Comparison of ENCODE assay signal across 8 mouse cellular contexts in the genomic region with DNA sequence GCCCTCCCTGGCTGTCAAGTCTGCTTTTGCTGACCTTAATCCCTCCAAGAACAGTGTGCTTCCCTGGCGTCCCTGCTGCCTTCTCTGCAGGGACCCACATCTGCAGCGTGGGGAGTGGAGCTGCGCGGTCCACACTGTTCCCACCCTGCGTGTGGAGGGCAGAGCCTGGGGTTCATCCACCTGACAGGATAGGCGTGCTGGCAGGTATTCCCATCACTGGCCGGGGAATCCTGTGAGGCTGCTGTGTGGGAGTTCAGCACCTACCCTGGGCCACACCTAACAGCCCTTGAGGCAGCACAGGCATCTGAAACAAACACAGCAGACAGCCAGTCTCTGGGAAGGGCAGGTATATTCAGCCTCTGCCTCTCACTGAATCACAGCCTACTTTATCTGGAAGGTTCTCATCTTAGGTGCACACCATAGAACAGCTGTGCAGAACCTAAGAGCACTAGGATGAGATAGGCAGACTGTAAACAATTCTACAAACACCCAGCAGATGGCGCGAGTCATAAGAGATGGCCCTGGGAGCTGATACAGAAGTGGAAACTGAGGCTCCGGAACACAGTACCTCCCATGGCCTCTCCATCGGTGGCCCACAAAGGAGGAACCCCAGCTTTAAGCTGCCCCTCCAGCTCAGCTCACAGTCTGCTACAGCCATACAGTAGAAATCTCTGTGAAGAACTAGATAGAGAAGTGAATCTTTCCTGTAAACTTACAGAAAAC. TPM values are rescaled to one million over a fixed set of nuclear protein-coding genes. Genes with fewer than 3 reads are reported as not detected.
DNase-seq lines count a peak whose midpoint lies in the region; ATAC-seq and TF ChIP-seq lines count a peak whose summit lies in the region.

No protein-coding gene starts in this region.

- H3K9me3 ChIP-seq in midbrain, postnatal 0 days (ENCODE audit: low read length): no peaks in the 10 kb centered on the region

- no peak overlapping the region for H3K9ac ChIP-seq in midbrain, postnatal 0 days (replicated peaks; ENCODE audit: low read length, poor library complexity, severe bottlenecking)

- 0 out of 2 replicates have a peak, but pooled peaks cover 5% of the 10 kb centered on the region for H3K36me3 ChIP-seq in midbrain, postnatal 0 days (ENCODE audit: insufficient read depth, low read length)

- no peak overlapping the region for H3K4me2 ChIP-seq in midbrain, postnatal 0 days (ENCODE audit: low read depth, low read length, poor library complexity, severe bottlenecking)

- DNase-seq in cerebellum, adult 18-20 months: peak; percentile 45 to 50
- no peak for DNase-seq in cerebellum, adult 11-12 months
- peak; percentile 31 for DNase-seq in left cerebral cortex, postnatal 4 days
- no peak for DNase-seq in left cerebral cortex, postnatal 36 days (ENCODE audit: low spot score in 2 of 2)
- peak; percentile 39 to 46 for DNase-seq in adrenal gland, postnatal 36 days
- peak; percentile 54 to 59 for DNase-seq in heart, postnatal 36 days
- DNase-seq in midbrain, postnatal 0 days (ENCODE audit: low spot score): peak; percentile 53

- H3K4me1 ChIP-seq in midbrain, postnatal 0 days (ENCODE audit: insufficient read depth, low read length): peaks cover 12% of the 10 kb centered on the region; the same call in 1 of the 2 replicates

- H3K27me3 ChIP-seq in midbrain, postnatal 0 days (ENCODE audit: insufficient read depth, low read length): no peaks in the 10 kb centered on the region

- no peak overlapping the region for H3K4me3 ChIP-seq in midbrain, postnatal 0 days (ENCODE audit: low read depth, low read length)

- TF ChIP-seq CTCF in midbrain, postnatal 0 days (IDR thresholded peaks at IDR 0.05): peak; percentile 68

- intact Hi-C loops in left cerebral cortex, postnatal 4 days (cut with DNase I): no loop called here
- intact Hi-C loops in left cerebral cortex, postnatal 36 days (cut with DNase I): loop anchor here (5.0 kb wide), 1 partner anchor 128 kb away; no protein-coding TSS in a partner anchor
- intact Hi-C loops in heart, postnatal 36 days (cut with DNase I): loop anchor here (2.0 kb wide), 2 partner anchors 100 to 130 kb away; no protein-coding TSS in a partner anchor

- 56% methylated on average over 11 of the region's 11 CpGs for WGBS in midbrain, postnatal 0 days

- H3K27ac ChIP-seq in midbrain, postnatal 0 days (ENCODE audit: low read depth, low read length): no peak overlapping the region

- ATAC-seq in midbrain, postnatal 0 days (ENCODE audit: low FRiP score): no peak
- ATAC-seq in activated CD4-positive, CD25-positive, alpha-beta regulatory T cell, adult 4 months: no peak

RNA-seq across cellular contexts. Expression of a gene that starts 3.2 kb away (rescaled TPM):
- 1 to 10 TPM; 4.7 to 7.2 TPM for total RNA-seq in left cerebral cortex, postnatal 4 days (2021)
- 1 to 10 TPM; 1.5 to 2.2 TPM for total RNA-seq in left cerebral cortex, postnatal 36 days (2021)
- 10 to 100 TPM; 31.0 to 31.6 TPM for total RNA-seq in adrenal gland, postnatal 36 days (2021)
- 10 to 100 TPM; 51.2 to 67.0 TPM for total RNA-seq in heart, postnatal 36 days (2021)
- total RNA-seq in midbrain, postnatal 0 days (2014; rRNA removed): 16.7 and 16.8 TPM in 2 replicates
- 9.8 TPM in 2 replicates for polyA plus RNA-seq in midbrain, postnatal 0 days (2015; fragmentation: Nextera tagmentation; extraction: Ambion mirVana)
- 10 to 100 TPM in 1 of 2 experiments, 1 to 10 TPM in 1; 7.8 to 11.3 TPM for polyA plus RNA-seq in activated CD4-positive, CD25-positive, alpha-beta regulatory T cell, adult 4 months (2017; shearing (Covaris generic))

Comparison
In these comparisons a context has a peak if more than half of its experiments do, and no peak if none do; other contexts are left out.
1. DNase-seq: peak in cerebellum, adult 18-20 months (2 of 2), left cerebral cortex, postnatal 4 days (single experiment), adrenal gland, postnatal 36 days (2 of 2), heart, postnatal 36 days (2 of 2) and midbrain, postnatal 0 days (single experiment); none in cerebellum, adult 11-12 months (single experiment) and left cerebral cortex, postnatal 36 days (0 of 2).